Mouse (Mus musculus) heart, postnatal 0 days (tissue): Measurements from ENCODE around the gene Rere. TPM values are rescaled to one million over a fixed set of nuclear protein-coding genes. Genes with fewer than 3 reads are reported as not detected.

Experiments
- ATAC-seq: fragments of 200-750 bp; cut with Nextera tagmentation; 2 replicates; pipeline ENCODE4 v1.8.0; 2017; ENCODE audit warnings: low read depth, moderate number of reproducible peaks, moderate library complexity; ENCODE audit not compliant: insufficient read depth
- DNase-seq: peaks from one replicate; pipeline ENCODE4 v3.0.0-alpha.2; 2016; ENCODE audit warnings: low spot score
- H3K27ac ChIP-seq: fragments of 300-500 bp; sonication (generic); 2 replicates; pipeline ENCODE4 v1.5.1; 2014; ENCODE audit warnings: low read depth, mild to moderate bottlenecking
- H3K27me3 ChIP-seq: fragments of 300-500 bp; sonication (generic); 2 replicates; pipeline ENCODE4 v1.6.1; 2014; ENCODE audit warnings: low read length, mixed read lengths; ENCODE audit not compliant: control insufficient read depth, insufficient read depth
- H3K36me3 ChIP-seq: fragments of 300-500 bp; sonication (generic); replicated peaks from 2 replicates; pipeline ENCODE4 v1.6.1; 2014; ENCODE audit warnings: low read length, mixed read lengths; ENCODE audit not compliant: control insufficient read depth, insufficient read depth
- H3K4me1 ChIP-seq: fragments of 300-500 bp; sonication (generic); 2 replicates; pipeline ENCODE4 v1.6.1; 2014; ENCODE audit warnings: antibody characterized with exemption; ENCODE audit not compliant: control insufficient read depth, insufficient read depth
- H3K4me2 ChIP-seq: fragments of 300-500 bp; sonication (generic); 2 replicates; pipeline ENCODE4 v1.6.1; 2014; ENCODE audit warnings: low read depth, mild to moderate bottlenecking, low read length, moderate library complexity
- H3K4me3 ChIP-seq: fragments of 300-500 bp; sonication (generic); 2 replicates; pipeline ENCODE4 v1.5.1; 2014; ENCODE audit warnings: low read depth, low read length
- H3K9ac ChIP-seq: fragments of 300-500 bp; sonication (generic); replicated peaks from 2 replicates; pipeline ENCODE4 v1.6.1; 2014; ENCODE audit warnings: low read depth, low read length, mixed read lengths
- H3K9me3 ChIP-seq: fragments of 300-500 bp; sonication (generic); replicated peaks from 2 replicates; pipeline ENCODE4 v1.6.1; 2016; ENCODE audit warnings: low read length; ENCODE audit not compliant: control insufficient read depth
- CTCF ChIP-seq: IDR thresholded peaks from 2 replicates; pipeline ENCODE4 v1.5.1; 2016; ENCODE audit warnings: antibody characterized with exemption, control low read depth, low read depth
- EP300 ChIP-seq: IDR thresholded peaks from 2 replicates; pipeline ENCODE4 v1.6.1; 2016; ENCODE audit warnings: antibody characterized with exemption, low read depth
- WGBS: fragments of 180-500 bp; shearing (Covaris S2); extraction: QIAGEN DNeasy Blood & Tissue Kit; methylation state at CpG from one replicate; pipeline ENCODE4 v1.1.7; 2014; 5-methylcytosine and 5-hydroxymethylcytosine counted together
- polyA plus RNA-seq: library from polyadenylated mRNA; unstranded; fragments of >200 nt; fragmentation: Nextera tagmentation; extraction: Ambion mirVana; gene quantifications from 2 replicates; pipeline ENCODE4 v1.2.1, GENCODE M21; 2015
- total RNA-seq: library from RNA; depleted of rRNA; stranded (reverse); fragments of >200 nt; gene quantifications from 2 replicates; pipeline ENCODE4 v1.2.3, GENCODE M21; 2014; ENCODE audit warnings: low replicate concordance

The Rere gene
- total and polyA plus RNA-seq, 2 experiments from 2014 or later, result 14.6 to 17.9 TPM

DNA sequence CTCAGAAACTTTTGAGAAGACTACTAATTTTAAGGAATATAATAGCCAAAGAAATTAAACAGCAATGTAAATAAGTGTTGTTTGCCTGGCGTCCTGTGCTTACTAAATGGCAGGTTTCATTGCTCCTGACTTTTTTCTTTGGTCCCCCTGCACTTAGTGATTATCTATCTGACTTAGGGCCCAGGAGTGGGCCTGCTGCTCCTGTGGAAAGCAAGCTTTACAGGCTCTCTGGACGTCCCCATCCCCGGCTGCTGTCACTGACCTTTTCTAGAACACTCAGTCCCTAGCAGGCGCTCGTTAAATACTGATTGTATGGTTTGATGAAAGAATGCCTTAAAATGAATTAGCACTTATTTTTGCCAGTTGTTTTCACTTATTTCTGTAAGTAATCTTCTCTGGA lies 179.6 kb downstream of the Rere start:
- no peak for DNase-seq
- peaks cover 35% of the 10 kb centered on the region for H3K4me1 ChIP-seq
- no peak for ATAC-seq

DNA sequence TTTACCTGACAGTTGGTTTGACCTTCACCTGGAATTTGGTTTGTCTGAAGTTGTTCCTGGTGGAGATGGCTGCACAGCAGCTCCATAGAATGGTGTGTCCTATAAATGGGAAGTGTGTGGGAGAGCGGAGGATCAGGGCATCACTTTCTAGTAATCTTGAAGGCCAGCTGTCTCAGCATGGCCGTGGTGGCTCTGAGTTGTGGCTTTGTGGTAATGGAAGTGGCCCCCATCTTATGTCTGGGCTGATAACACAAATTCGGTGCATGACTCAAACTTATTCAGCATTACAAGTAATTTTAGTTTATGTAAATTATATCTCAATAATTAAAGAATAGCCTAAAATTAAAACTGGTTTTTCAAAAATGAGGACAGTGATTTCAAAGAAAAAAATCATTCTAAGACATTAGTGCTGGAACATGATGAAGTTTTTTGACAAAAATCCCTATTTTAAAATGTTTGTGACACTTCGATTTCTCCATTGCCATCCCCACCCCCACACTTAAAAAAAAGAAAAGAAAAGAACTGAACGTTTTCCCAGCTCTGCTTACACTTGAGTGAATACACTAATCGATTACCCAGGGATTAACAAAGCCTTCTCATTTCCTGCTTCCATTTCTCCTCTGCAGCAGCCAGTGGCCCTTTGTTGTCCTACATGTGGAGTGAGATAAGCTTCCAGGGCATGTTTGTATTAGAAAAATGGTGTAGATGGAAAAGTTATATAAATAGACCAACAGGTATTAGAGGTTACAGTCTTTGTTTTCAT lies 180.2 kb downstream of the Rere start:
- 31% methylated on average over 6 of the region's 6 CpGs for WGBS

More for the DNA sequence above, 179.6 kb downstream of the Rere start:
- WGBS, result 50% methylated on average over 5 of the region's 5 CpGs
- Histone ChIP-seq H3K9ac (no peak overlapping the region), H3K36me3 (no peaks in the 10 kb centered on the region), H3K9me3 (no peaks in the 10 kb centered on the region), H3K4me2 (no peak overlapping the region), H3K27ac (peak overlapping the region; percentile 47; the same call in 1 of the 2 replicates), H3K4me3 (no peak overlapping the region), H3K27me3 (no peaks in the 10 kb centered on the region)
- TF ChIP-seq CTCF (no peak), EP300 (no peak)

DNA sequence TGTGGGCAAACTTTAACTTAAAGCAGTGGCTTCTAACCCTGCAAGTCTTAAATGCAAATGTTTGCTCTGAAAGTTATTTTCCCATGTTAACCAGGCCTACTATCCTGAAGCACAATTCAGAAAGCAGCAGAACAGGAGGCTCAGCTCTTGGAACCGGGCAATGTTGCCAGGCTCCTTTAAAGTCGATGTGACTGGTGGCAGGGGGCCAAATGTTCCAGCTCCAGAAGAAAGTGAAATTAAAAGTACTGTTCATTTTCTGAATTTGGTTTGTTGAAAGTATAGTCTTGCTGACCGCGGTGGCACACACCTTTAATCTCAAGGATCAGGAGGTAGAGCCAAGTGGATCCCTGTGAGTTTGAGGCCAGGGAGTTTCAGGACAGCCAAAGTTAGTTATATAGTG lies 180.9 kb downstream of the Rere start:
- no peaks in the 10 kb centered on the region for H3K36me3 ChIP-seq
- 0 out of 2 replicates have a peak overlapping the region, but pooled peaks have one; percentile 6 for H3K9ac ChIP-seq
- H3K27me3 ChIP-seq, result no peaks in the 10 kb centered on the region
- H3K4me3 ChIP-seq, result no peak overlapping the region
- no peaks in the 10 kb centered on the region for H3K9me3 ChIP-seq
- peak overlapping the region; percentile 33 for H3K27ac ChIP-seq
- DNase-seq (peak; percentile 59), ATAC-seq (no peak)
- TF ChIP-seq CTCF, result no peak
- TF ChIP-seq EP300, result no peak
- WGBS, result 28% methylated on average over 4 of the region's 4 CpGs
- no peak overlapping the region for H3K4me2 ChIP-seq
- peaks cover 34% of the 10 kb centered on the region for H3K4me1 ChIP-seq

More for the DNA sequence above, 180.2 kb downstream of the Rere start:
- 0 out of 2 replicates have a peak overlapping the region, but pooled peaks have one; percentile 47 for H3K27ac ChIP-seq
- no peak overlapping the region for H3K9ac ChIP-seq
- no peak overlapping the region for H3K4me3 ChIP-seq
- H3K27me3 ChIP-seq, result no peaks in the 10 kb centered on the region
- H3K36me3 ChIP-seq, result no peaks in the 10 kb centered on the region
- peaks cover 35% of the 10 kb centered on the region for H3K4me1 ChIP-seq
- no peaks in the 10 kb centered on the region for H3K9me3 ChIP-seq
- TF ChIP-seq CTCF (no peak), EP300 (no peak)
- no peak for DNase-seq
- no peak overlapping the region for H3K4me2 ChIP-seq
- ATAC-seq, result no peak

DNA sequence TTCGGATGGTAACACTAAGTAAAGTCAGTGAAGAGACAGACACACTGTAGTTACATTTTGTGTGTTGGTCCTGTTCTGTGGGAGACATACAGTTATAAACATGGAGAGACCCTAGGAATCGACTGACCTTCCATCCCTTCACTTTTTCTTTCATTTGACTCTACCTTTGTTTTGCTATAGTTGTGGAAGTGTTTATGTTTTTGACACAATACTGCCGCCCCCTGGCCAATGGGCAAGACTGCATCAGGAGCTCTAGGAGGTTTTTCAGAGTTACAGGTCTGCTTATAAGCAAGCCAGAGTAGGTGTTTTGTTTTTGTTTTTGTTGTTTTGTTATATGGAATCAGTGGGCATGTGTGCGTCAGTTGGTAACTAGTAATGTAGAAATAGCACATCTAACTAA lies 184.3 kb downstream of the Rere start:
- H3K4me2 ChIP-seq, result no peak overlapping the region
- peak; percentile 75 for DNase-seq
- H3K36me3 ChIP-seq, result 0 out of 2 replicates have a peak, but pooled peaks cover 2% of the 10 kb centered on the region
- no peak for ATAC-seq
- no peaks in the 10 kb centered on the region for H3K27me3 ChIP-seq
- no peak overlapping the region for H3K27ac ChIP-seq
- WGBS, result 45% methylated on average over 4 of the region's 4 CpGs
- H3K4me1 ChIP-seq, result peaks cover 23% of the 10 kb centered on the region
- H3K9me3 ChIP-seq, result no peaks in the 10 kb centered on the region
- TF ChIP-seq CTCF (peak; percentile 83), EP300 (no peak)
- H3K9ac ChIP-seq, result no peak overlapping the region
- no peak overlapping the region for H3K4me3 ChIP-seq

DNA sequence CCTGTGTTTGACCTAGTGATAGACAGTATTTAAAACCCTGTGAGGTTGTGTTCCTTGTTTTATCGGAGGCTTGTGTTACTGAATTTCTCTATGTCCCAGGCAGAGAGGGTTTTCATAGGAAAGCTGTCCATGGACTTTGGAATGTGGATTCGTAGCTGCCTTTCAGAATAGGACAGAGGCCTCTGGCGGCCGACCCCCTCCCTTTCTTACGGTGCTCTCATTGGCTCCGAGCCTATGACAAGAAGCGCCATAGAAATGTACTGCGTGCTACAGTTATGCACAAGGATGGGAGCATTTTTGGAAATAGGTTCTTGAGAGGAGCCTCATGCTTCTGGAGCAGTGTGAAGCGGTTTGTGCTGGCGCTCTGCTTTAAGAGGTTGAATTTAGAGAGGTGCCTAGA lies 187.8 kb downstream of the Rere start:
- Histone ChIP-seq H3K9ac (no peak overlapping the region), H3K27ac (peak overlapping the region; percentile 41; the same call in 1 of the 2 replicates), H3K4me3 (no peak overlapping the region), H3K4me1 (peaks cover 26% of the 10 kb centered on the region), H3K36me3 (peaks cover 3% of the 10 kb centered on the region; the same call in 1 of the 2 replicates), H3K9me3 (no peaks in the 10 kb centered on the region), H3K4me2 (peak overlapping the region; percentile 21; the same call in 1 of the 2 replicates), H3K27me3 (no peaks in the 10 kb centered on the region)
- TF ChIP-seq EP300, result no peak
- TF ChIP-seq CTCF, result no peak
- ATAC-seq (peak; percentile 52; the same call in 1 of the 2 replicates), DNase-seq (peak; percentile 33)
- 35% methylated on average over 10 of the region's 10 CpGs for WGBS
